Mouse (Mus musculus) embryonic fibroblast, embryonic 13.5 days (primary cell): Measurements from ENCODE around the gene Rere.

Experiments used
- CTCF ChIP-seq: IDR thresholded peaks from 2 replicates; pipeline ENCODE4 v1.5.1; 2011; ENCODE audit warnings: mild to moderate bottlenecking, control low read depth, low read length, moderate library complexity, borderline replicate concordance; ENCODE audit not compliant: insufficient read depth
- POLR2A ChIP-seq: IDR thresholded peaks from 2 replicates; pipeline ENCODE4 v1.6.1; 2011; ENCODE audit warnings: low read depth, mild to moderate bottlenecking, control low read depth, low read length, moderate library complexity

DNA sequence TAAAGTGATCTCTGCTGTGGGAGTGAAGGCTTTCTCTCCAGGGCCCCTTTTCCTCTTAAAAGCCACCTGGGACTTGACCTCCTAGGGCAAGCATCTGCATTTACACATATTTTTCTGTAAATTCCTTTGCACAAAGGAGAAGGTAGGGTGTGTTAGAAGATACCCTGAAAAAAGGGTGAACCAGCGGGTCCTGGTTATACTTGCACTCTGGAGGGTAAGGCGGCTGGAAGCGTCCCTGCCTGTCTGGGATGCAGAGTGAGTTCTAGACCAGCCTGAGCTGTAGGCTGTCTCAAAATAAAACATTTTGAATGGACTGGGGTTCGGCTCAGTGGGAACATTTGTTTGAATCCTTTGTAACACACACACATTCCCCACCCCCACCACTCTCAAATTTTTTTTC lies 310.2 kb downstream of the Rere start:
- TF ChIP-seq POLR2A (no peak), CTCF (no peak)
